Mouse (Mus musculus) neutrophil, adult 5-6 weeks (primary cell): ENCODE measurements around the gene Erc2. TPM values are rescaled to one million over a fixed set of nuclear protein-coding genes. Genes with fewer than 3 reads are reported as not detected.

Experiments used
- ATAC-seq: fragments of 151-379, 151-347 bp; 2 replicates; pipeline ENCODE4 v1.8.0; 2017; ENCODE audit warnings: mild to moderate bottlenecking, moderate TSS enrichment; ENCODE audit not compliant: insufficient number of reproducible peaks, poor library complexity, low FRiP score, severe bottlenecking; ENCODE audit errors: extremely low read depth
- total RNA-seq: library from RNA; stranded (forward); fragments of 200-1000 nt; gene quantifications from 2 replicates; pipeline ENCODE4 v1.2.3, GENCODE M21; 2017

The Erc2 gene
- total RNA-seq, 1 experiment from 2014 or later: not detected

GRCm38 (mm10) chr14:28501216-28501878 is 879.1 kb downstream of the Erc2 start:
- no peak for ATAC-seq

GRCm38 (mm10) chr14:28503276-28503675 is 881.0 kb downstream of the Erc2 start:
- no peak for ATAC-seq

GRCm38 (mm10) chr14:28504101-28505050 is 882.1 kb downstream of the Erc2 start, which contains the start of gene Wnt5a:
Gene Wnt5a (plus strand): TSS chr14:28504750.
- ATAC-seq: no peak

- ATAC-seq: no peak
Measured at GRCm38 (mm10) chr14:28505051-28505585, 882.9 kb downstream of the Erc2 start.

GRCm38 (mm10) chr14:28505586-28506375 is 883.6 kb downstream of the Erc2 start:
- ATAC-seq: no peak

- ATAC-seq: no peak
Measured at GRCm38 (mm10) chr14:28506376-28506831, 884.2 kb downstream of the Erc2 start.

GRCm38 (mm10) chr14:28507011-28507410 is 884.8 kb downstream of the Erc2 start:
- no peak for ATAC-seq

GRCm38 (mm10) chr14:28507471-28507870 is 885.2 kb downstream of the Erc2 start:
- no peak for ATAC-seq

- no peak for ATAC-seq
Measured at GRCm38 (mm10) chr14:28508288-28509258, 886.3 kb downstream of the Erc2 start.

- ATAC-seq: no peak
Measured at GRCm38 (mm10) chr14:28509441-28510340, 887.5 kb downstream of the Erc2 start.

- ATAC-seq: no peak
Measured at GRCm38 (mm10) chr14:28510341-28511028, 888.3 kb downstream of the Erc2 start.

GRCm38 (mm10) chr14:28511029-28511651 is 888.9 kb downstream of the Erc2 start:
- no peak for ATAC-seq

- no peak for ATAC-seq
Measured at GRCm38 (mm10) chr14:28512805-28513590, 890.8 kb downstream of the Erc2 start.

GRCm38 (mm10) chr14:28514171-28514570 is 891.9 kb downstream of the Erc2 start:
- ATAC-seq: no peak

GRCm38 (mm10) chr14:28515331-28515730 is 893.1 kb downstream of the Erc2 start:
- ATAC-seq: no peak
